Mouse (Mus musculus) retina, postnatal 1 day (tissue): ENCODE measurements at regions not wholly inside any gene's neighbourhood (a gene's known extent, or its start where the extent isn't known, plus 50 kb on each side); places are given as distances from the start of the nearest gene placed in this dataset.

Experiments used
- DNase-seq: peaks from one replicate; pipeline ENCODE4 v3.0.0-alpha.2; 2012

DNA sequence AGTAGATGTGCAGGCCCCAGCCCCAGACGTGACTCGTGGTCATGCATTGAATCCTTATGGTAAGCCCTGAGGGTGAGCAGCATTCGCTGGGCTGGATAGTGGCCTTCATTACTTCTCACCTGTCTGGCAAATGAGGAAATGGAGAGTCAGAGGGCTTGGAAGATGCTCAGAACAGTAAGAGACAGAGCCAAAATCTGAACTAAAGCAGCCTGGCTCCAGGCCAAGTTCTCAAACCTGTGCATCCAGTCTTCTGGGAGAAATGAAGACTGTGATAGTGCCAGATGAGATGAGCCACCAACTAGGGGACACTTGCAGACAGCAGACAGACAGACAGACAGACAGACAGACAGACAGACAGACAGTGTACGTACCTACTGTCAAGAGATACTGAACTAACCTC is 137.1 kb downstream of the Wscd1 start:
- DNase-seq, result no peak

- peak; percentile 51 for DNase-seq
These were observed 135.1 kb downstream of the Wscd1 start for GRCm38 (mm10) chr11:71884861-71885260.

DNA sequence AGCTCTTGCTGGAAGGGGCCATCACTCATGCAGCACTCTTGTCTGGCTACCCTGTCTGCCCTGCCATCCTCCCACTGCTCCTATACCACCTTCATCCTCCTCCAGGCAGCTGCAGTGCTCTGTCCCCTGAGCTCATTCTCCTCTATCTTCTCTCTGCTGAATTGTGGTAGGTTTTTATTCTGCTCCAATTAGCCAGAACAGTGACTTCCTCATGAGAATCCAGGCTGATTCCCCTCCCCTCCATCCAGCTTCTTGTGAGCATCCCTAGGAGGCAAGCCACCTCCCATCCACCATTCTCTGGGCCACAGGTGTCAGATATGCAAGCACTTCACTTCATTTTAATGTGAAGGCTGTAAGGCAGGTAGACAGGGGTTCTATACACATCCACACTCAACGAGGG is 132.1 kb downstream of the Wscd1 start:
- DNase-seq, result peak; percentile 80

DNA sequence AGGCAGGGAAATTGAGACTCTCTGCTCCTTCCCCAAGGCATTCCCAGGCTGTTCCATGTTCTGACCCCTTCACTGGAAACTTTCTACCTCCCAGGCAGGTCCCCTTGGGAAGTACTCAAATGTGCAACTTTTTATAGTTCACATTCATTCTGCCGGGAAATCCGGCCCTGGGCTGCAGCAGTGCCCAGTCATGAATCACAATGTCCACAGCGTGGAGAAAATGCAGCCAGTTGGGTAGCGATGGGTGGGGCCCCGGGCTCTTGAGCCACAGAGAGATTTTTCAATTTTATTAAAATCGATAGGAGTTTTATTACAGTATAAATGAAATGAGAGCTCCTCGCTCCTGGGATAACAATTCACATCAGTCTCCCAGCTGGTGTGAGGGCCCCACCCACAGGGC is 121.6 kb downstream of the Wscd1 start:
- no peak for DNase-seq

GRCm38 (mm10) chr11:71866690-71867089 is 117.0 kb downstream of the Wscd1 start:
- no peak for DNase-seq

- DNase-seq, result no peak
These were observed 108.2 kb downstream of the Wscd1 start for GRCm38 (mm10) chr11:71857926-71858325.

- no peak for DNase-seq
These were observed 105.8 kb downstream of the Wscd1 start for GRCm38 (mm10) chr11:71855557-71855956.

DNA sequence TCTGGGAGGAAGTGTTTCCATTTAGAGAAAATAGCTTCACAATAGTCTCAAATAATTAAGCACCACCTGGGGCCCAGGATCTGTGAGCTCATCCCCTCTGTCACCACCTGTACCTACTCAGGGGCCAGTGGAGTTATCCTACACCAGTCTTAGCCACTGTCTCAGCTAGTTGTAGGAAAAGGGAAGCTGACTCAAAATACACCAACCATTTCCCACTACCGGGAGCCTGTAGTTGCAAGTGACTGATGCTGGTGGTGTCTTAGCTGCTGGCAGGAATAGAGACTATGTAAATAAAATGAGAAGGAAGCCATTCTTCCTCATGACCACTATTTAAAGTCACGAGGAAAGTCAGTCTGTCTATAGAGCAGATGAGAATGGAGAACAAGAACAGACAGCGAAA is 105.3 kb downstream of the Wscd1 start:
- no peak for DNase-seq

DNA sequence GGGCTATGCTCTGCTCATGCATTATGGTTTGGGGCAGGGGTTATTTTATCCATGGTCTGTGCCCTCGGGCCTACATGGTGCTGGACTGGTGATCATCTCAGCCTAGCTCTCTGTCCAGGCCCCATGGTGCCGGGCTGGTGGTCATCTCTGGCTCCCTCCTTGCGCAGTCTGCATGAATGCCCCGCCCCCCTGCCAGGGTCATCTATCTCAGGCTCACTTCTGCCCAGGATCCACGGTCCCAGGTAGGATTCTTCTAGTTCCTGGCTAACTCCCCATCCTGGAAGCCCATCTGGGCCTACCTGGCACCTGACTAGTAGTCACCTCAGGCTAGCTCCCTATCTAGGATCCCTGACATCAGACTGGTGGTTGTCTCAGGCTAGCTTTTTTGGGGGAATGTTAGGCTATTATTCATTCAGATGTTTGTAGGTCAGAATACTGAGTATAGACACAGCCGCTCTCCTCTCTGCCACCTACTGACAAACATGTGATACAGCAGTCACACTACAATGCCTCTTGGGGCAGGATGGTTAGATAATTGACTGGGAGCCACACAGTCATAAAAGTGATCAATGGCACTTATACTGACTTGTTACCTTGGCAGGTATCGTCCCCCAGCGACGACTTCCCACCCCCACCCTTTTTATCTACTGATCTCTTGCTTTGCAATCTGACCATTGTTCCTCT is 98.1 kb downstream of the Wscd1 start:
- DNase-seq, result peak; percentile 65

- DNase-seq, result peak; percentile 29
These were observed 96.8 kb downstream of the Wscd1 start for GRCm38 (mm10) chr11:71846496-71846895.

GRCm38 (mm10) chr11:71840635-71841443 is 91.1 kb downstream of the Wscd1 start:
- DNase-seq, result peak; percentile 49
